Mouse (Mus musculus): ENCODE results near the gene Pla2g7. TPM values are rescaled to one million over a fixed set of nuclear protein-coding genes. Genes with fewer than 3 reads are reported as not detected.
"Not testable (repeated sequence)": the region's sequence is repeated elsewhere in the genome, so short reads cannot be mapped to it uniquely, and the experiment has no call there.

Gene Pla2g7
- polyA plus RNA-seq (2015; fragmentation: Nextera tagmentation; extraction: Ambion mirVana) = 8.2 and 9.0 TPM in 2 replicates

DNA sequence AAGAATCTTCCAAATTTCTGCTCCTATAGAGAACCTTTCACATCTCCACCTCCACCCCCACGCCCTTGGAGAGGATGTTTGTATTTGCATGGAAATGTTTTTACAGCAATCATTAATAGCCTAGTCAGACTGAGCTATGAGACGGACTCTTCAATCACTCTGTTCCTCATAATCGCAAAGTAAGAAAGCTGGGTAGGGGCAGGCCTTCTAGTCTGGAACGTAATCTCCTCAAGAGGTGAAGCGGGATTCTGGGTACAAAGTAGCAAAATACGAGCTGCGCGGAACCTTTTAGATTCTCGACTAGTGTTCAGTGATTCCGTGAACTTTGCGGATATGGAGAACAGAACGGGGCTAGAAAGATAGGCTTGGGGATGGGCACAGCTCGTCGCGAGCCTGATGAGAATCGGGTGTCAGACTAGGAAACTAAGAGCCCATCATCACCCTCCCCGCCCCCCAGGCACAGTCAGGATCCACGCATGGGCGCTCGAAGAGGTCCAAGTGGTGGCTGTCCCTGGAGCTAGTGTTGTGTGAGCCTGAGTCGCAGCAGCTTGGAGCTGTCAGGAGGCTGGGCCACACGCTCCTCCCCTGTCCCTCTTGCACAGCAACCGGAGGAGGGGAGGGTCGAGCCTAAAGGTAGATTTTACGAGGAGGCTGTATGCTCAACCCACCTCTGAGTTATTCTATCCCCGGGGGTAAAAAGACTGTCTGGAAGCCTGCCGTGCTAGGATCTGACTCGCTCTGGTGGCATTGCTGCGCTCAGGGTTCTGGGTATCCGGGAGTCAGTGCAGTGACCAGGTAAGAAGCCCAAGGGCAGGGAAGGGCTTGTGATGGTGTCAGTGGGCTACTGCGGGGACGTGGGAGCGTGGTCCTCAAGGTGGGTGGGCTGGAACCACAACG is at the start of gene Pla2g7:
Pla2g7 (plus strand) TSS at position 107 of the 897 bp plus-strand sequence.
- H3K4me3 ChIP-seq = peak within 1 kb of the TSS; percentile 50
- H3K36me3 ChIP-seq = no peaks in the 10 kb centered on the region
- peak; percentile 81 for ATAC-seq (ENCODE audit: low FRiP score, low read depth)
- WGBS = under 1% methylated on average over 34 of the region's 34 CpGs
- peaks cover 11% of the 10 kb centered on the region for H3K4me1 ChIP-seq
- no peak within 1 kb of the TSS; the same call in 1 of the 2 replicates for H3K27ac ChIP-seq
- H3K27me3 ChIP-seq = no peaks in the 10 kb centered on the region
- H3K9ac ChIP-seq = peak within 1 kb of the TSS; percentile 65
- peak within 1 kb of the TSS; percentile 90 for H3K4me2 ChIP-seq (replicated peaks)
- no peaks in the 10 kb centered on the region for H3K9me3 ChIP-seq

DNA sequence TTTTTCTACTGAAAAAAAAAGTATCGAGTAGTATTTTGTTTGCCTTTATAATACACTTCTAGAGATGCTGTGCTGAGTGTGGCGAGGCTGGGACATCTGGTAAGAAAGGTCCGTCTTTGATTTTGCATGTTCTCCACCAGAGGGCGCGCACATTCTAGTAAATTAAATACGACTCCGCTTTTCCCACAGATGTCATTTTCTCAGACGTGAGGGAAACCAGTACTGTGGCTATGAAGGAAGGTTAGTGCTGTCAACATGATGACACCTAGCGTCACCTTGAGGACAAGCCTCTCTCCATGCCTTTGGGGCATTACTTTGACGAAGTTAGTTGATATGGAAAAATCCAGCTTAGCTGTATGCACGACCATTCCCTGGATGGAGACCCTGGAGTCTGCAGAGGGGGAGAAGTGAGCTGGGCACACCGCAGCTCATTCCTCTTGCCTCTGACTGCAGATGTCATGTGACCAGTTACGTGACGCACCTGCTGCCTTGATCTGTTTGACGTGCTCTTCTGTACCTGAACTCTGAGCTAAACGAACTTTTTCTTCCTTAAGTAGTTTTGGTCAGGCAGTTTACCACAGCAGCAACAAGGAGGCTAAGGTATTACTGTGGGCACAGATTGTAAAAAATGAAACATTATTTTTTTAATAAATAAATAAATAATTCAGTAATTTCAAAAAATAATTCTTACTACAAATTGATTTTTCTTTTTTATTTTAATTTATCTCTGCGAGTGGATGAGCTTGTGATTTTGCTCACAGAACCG is 49.1 kb upstream of the Pla2g7 start:
- H3K4me2 ChIP-seq (replicated peaks) = no peak overlapping the region
- H3K9me3 ChIP-seq = peaks cover 12% of the 10 kb centered on the region
- no peaks in the 10 kb centered on the region for H3K36me3 ChIP-seq
- no peak overlapping the region for H3K27ac ChIP-seq
- ATAC-seq (ENCODE audit: low FRiP score, low read depth) = peak; percentile 51
- H3K4me1 ChIP-seq = no peaks in the 10 kb centered on the region
- no peak overlapping the region for H3K4me3 ChIP-seq
- H3K9ac ChIP-seq = no peak overlapping the region
- WGBS = 27% methylated on average over 18 of the region's 18 CpGs
- H3K27me3 ChIP-seq = peaks cover 8% of the 10 kb centered on the region; the same call in 1 of the 2 replicates

DNA sequence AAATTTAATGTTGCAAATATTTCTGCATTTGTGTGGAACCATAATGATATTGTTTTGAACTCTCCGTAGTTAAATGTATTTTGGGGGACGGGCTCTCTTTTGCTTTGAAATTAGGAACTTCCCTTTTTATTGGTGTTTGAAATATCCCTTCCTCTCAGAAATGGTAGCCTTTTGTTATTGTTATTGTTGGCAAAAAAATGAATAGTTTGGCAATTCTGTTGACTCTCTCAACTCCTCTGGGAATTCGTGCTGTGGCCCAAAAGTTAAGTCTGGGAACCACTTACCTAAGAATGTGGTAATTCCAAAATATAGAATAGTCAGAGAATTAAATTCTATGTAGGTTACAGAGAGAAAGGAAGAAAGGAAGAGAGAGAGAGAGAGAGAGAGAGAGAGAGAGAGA is 47.7 kb upstream of the Pla2g7 start:
- Histone ChIP-seq H3K9me3 (peaks cover under 1% of the 10 kb centered on the region; the same call in 1 of the 2 replicates), H3K4me3 (no peak overlapping the region), H3K36me3 (no peaks in the 10 kb centered on the region), H3K9ac (no peak overlapping the region), H3K4me1 (no peaks in the 10 kb centered on the region), H3K27me3 (peaks cover 8% of the 10 kb centered on the region; the same call in 1 of the 2 replicates), H3K27ac (no peak overlapping the region), H3K4me2 (replicated peaks) (no peak overlapping the region)
- ATAC-seq (ENCODE audit: low FRiP score, low read depth) = no peak
- whole genome bisulfite sequencing = 79% methylated on average over 3 of the region's 3 CpGs

DNA sequence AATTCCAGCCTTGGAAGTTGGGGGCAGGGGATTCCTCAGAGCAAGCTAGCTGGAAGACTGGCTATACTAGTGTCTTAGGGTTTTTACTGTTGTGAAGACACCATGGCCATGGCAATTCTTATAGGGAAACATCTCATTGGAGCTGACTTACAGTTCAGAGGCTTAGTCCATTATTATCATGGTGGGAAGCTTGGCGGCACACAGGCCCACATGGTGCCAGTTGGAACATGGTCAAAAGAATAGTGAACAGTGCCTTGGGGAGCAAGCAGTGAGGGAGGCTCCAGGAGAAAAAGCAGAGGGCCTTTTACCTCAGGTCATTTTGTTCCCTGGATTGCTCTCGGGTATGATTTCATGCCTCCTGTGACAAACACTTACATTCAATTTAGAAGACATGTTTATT is 37.4 kb upstream of the Pla2g7 start:
- 91% methylated on average over 2 of the region's 2 CpGs for WGBS

DNA sequence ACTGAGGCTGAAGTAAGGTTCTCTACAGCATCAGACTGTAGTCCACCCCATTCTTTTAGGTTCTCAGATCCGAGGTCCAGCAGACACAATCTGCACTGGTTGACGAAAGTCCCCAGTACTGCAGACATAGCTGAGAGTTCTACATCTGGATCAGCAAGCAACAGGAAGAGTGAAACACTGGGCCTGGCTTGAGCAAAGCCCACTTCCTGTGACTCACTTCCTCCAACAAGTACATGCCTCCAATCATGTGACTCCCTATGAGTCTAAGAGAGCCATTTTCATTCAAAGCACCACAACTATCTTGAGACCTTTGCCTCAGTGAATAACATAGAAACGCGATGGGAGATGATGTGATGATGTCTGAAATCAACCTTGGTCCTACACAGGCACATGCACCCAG is 36.7 kb upstream of the Pla2g7 start:
- Histone ChIP-seq H3K36me3 (no peaks in the 10 kb centered on the region), H3K4me3 (no peak overlapping the region), H3K9me3 (no peaks in the 10 kb centered on the region), H3K4me2 (replicated peaks) (no peak overlapping the region), H3K27me3 (no peaks in the 10 kb centered on the region), H3K4me1 (peaks cover 9% of the 10 kb centered on the region; the same call in 1 of the 2 replicates), H3K9ac (no peak overlapping the region), H3K27ac (no peak overlapping the region)
- WGBS = 91% methylated on average over 4 of the region's 4 CpGs
- no peak for ATAC-seq (ENCODE audit: low FRiP score, low read depth)

More for the DNA sequence above, 37.4 kb upstream of the Pla2g7 start:
- no peaks in the 10 kb centered on the region for H3K9me3 ChIP-seq
- H3K36me3 ChIP-seq = no peaks in the 10 kb centered on the region
- ATAC-seq (ENCODE audit: low FRiP score, low read depth) = no peak
- H3K4me1 ChIP-seq = peaks cover 9% of the 10 kb centered on the region; the same call in 1 of the 2 replicates
- H3K4me3 ChIP-seq = no peak overlapping the region
- H3K4me2 ChIP-seq (replicated peaks) = no peak overlapping the region
- no peak overlapping the region for H3K27ac ChIP-seq
- no peaks in the 10 kb centered on the region for H3K27me3 ChIP-seq
- no peak overlapping the region for H3K9ac ChIP-seq

DNA sequence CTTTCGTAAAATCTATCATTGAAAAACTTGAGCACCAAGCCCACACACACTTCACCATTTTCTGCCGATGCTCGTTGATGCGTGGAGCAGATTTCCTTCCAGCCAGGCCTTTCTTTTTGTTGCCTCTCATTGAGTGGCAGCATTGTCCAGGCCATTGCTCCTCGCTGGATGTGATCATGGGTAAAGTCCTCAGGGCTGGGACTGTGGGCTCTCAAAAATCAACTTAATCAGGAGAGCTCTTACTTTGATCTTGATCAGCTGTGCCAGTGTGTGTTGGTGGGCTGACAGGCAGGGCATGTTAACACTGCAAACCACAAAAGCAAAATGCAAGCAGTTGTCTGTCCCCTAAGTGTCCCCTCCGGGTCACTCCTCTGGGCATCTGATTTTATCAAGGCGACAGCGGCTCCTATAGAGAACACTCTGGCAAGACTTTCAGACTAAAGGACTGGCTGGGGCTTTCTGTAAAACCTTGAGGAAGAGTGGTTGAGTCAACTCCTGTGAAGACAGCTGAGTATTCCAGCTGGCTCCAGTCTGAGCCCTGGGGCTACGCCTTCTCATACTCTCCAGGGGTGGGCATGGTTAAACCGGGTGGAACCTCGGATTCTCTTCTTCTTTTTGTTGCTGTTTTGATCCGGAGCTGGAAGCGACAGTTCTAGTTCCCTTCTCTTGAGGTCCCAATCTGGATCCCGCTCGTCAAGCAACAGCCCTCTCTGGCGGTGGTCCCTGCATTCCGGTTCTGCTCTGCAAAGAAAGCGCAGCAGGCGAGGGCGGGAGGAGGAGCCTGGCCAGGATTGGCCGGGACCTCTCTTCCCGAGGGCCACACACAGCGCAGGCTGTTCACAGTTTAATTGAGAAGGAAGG is 33.3 kb upstream of the Pla2g7 start:
- WGBS = 17% methylated on average over 23 of the region's 23 CpGs
- Histone ChIP-seq H3K27ac (peak overlapping the region; percentile 22; the same call in 1 of the 2 replicates), H3K27me3 (no peaks in the 10 kb centered on the region), H3K36me3 (no peaks in the 10 kb centered on the region), H3K9me3 (no peaks in the 10 kb centered on the region), H3K4me2 (replicated peaks) (peak overlapping the region; percentile 62), H3K4me1 (peaks cover 9% of the 10 kb centered on the region; the same call in 1 of the 2 replicates), H3K4me3 (peak overlapping the region; percentile 35), H3K9ac (peak overlapping the region; percentile 50)
- peak; percentile 89 for ATAC-seq (ENCODE audit: low FRiP score, low read depth)

DNA sequence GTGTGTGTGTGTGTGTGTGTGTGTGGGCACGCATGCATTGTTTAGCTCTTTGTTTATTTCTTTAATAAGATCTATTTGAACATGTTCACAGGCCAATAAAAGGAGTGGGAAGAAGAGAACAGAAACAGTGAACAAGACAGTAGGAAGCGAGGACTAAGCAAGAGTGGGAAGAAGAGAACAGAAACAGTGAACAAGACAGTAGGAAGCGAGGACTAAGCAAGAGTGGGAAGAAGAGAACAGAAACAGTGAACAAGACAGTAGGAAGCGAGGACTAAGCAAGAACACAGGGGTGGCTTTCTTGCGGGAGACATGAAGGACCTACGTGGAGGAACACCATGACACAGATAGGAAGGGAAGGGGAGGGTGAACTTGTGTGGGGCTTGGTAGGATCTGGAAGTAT is 31.1 kb upstream of the Pla2g7 start:
- not testable (repeated sequence) for H3K27me3 ChIP-seq; H3K9me3 ChIP-seq; H3K4me2 ChIP-seq (replicated peaks); H3K36me3 ChIP-seq; H3K9ac ChIP-seq; H3K4me3 ChIP-seq; H3K4me1 ChIP-seq; ATAC-seq (ENCODE audit: low FRiP score, low read depth); H3K27ac ChIP-seq
- WGBS = 91% methylated on average over 6 of the region's 6 CpGs

DNA sequence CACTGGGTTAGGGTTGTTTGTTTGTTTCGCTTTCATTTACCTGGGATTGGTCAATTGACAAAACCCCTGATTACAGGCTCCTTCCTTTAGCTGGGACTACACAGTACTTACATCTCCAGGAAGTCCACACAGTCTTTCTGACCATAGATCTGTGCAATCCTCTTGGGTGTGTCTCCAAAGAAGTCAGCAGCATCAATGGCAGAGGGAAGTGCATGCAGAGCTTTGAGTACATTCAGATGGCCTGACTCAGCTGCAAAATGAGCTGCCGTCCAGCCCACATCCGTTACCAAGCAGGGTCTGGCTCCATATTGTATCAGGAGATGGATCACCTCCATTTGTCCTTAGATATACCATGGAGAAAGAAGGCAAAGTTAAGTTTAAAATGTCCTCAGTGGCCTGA is 29.1 kb upstream of the Pla2g7 start:
- Histone ChIP-seq H3K4me3 (no peak overlapping the region), H3K27me3 (no peaks in the 10 kb centered on the region), H3K9ac (no peak overlapping the region), H3K9me3 (no peaks in the 10 kb centered on the region), H3K4me2 (replicated peaks) (no peak overlapping the region), H3K27ac (no peak overlapping the region), H3K36me3 (no peaks in the 10 kb centered on the region), H3K4me1 (peaks cover 9% of the 10 kb centered on the region; the same call in 1 of the 2 replicates)
- 88% methylated on average over 3 of the region's 3 CpGs for WGBS
- no peak for ATAC-seq (ENCODE audit: low FRiP score, low read depth)

DNA sequence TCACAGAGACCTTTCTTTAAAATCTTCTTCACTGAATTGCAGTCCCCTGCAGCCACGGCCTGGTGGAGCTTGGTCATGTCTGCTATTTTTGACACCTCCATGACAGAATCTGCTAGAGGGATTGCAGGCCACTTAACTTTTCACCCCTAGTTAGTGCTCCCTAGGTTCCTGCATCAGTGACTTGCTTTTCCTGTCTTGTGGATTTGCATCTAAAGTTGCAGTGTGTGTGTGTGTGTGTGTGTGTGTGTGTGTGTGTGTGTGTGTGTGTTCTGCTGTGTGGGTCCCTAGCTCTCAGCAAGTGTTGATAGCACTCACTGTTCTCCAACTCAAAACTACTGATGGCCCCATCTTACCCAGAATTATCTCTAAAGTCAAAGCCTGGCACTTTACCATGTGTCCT is 24.4 kb upstream of the Pla2g7 start, which contains the start of gene Ankrd66:
Ankrd66 (minus strand) TSS at position 101 of the 400 bp plus-strand sequence.
- Histone ChIP-seq H3K9ac (no peak within 1 kb of the TSS), H3K4me3 (no peak within 1 kb of the TSS), H3K27me3 (no peaks in the 10 kb centered on the region), H3K27ac (no peak within 1 kb of the TSS), H3K4me2 (replicated peaks) (no peak within 1 kb of the TSS), H3K36me3 (no peaks in the 10 kb centered on the region), H3K4me1 (no peaks in the 10 kb centered on the region), H3K9me3 (no peaks in the 10 kb centered on the region)
- 31% methylated on average over 1 of the region's 1 CpGs for WGBS
- ATAC-seq (ENCODE audit: low FRiP score, low read depth) = no peak

DNA sequence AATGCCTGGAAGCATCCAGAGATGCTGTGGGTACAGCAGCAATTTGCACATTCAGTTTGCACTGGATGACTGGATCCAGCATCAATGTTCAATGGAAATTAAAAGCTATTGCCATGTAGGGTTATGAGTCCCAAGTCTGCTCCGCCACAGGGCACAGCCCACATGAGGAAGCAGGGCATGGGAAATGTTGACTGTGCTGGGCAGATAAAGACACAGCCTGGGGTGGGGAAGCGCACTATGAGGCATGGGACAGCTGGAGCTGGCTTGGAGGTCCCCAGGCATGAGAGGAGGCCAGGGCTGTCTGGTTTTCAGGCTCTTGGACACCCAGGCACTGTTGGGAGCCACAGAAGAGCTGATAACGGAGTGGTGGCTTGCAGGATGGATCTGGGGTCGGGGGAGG is 23.9 kb upstream of the Pla2g7 start:
- H3K4me1 ChIP-seq = no peaks in the 10 kb centered on the region
- no peak overlapping the region for H3K4me2 ChIP-seq (replicated peaks)
- ATAC-seq (ENCODE audit: low FRiP score, low read depth) = no peak

DNA sequence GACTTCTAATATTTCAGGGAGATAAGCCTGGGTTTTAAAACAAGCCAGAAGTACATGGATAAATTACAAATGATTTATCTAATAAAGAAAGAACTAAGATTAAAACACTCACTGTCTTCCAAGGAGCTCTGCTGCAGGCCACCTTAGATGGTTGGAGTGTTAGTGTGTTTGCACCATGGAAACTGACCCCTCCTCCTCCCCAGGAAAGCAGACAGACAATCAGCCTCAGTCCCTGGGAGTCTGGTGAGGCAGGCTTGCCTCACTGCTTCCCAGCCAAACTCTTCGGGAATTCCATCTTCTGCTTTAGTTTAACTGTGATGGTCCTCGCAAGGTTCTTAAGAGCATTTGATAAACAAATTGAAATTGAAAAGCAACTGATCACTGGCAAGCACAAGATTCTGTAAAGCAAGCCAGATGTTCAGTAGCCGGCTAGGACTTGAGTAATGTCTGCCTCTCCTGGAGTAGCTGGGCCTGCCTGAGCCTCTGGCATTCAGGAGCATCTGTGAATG is 16.7 kb upstream of the Pla2g7 start:
- H3K4me3 ChIP-seq = no peak overlapping the region
- no peak for ATAC-seq (ENCODE audit: low FRiP score, low read depth)
- no peaks in the 10 kb centered on the region for H3K4me1 ChIP-seq
- 36% methylated on average over 3 of the region's 3 CpGs for WGBS
- no peaks in the 10 kb centered on the region for H3K9me3 ChIP-seq
- H3K36me3 ChIP-seq = no peaks in the 10 kb centered on the region
- no peak overlapping the region for H3K27ac ChIP-seq
- H3K4me2 ChIP-seq (replicated peaks) = no peak overlapping the region
- no peaks in the 10 kb centered on the region for H3K27me3 ChIP-seq
- no peak overlapping the region for H3K9ac ChIP-seq

More for the DNA sequence above, 23.9 kb upstream of the Pla2g7 start:
- Histone ChIP-seq H3K9ac (no peak overlapping the region), H3K27me3 (no peaks in the 10 kb centered on the region), H3K27ac (no peak overlapping the region), H3K4me3 (no peak overlapping the region), H3K9me3 (no peaks in the 10 kb centered on the region), H3K36me3 (no peaks in the 10 kb centered on the region)
- WGBS = 86% methylated on average over 4 of the region's 4 CpGs

Measured in limb, embryonic 13.5 days (tissue).